Mouse (Mus musculus): ENCODE data around the gene Dach2. TPM values are rescaled to one million over a fixed set of nuclear protein-coding genes. Genes with fewer than 3 reads are reported as not detected.

Gene Dach2
- total RNA-seq, 2 experiments from 2014 or later, result 1.3 to 3.0 TPM

Other genes with a start within 250 kb of the Dach2 start
- gene Chm, start 112.0 kb upstream of the Dach2 start, total RNA-seq (2021), result 10 to 100 TPM; 14.2 to 17.9 TPM

All from gastrocnemius, adult 18-20 months (tissue).